Mouse (Mus musculus) WW6 (cell line): ENCODE data around the gene Bmpr1a.

Experiments used
- DNase-seq: peaks from one replicate; pipeline ENCODE4 v3.0.0-alpha.2; 2013; ENCODE audit warnings: low read depth, low spot score

The Bmpr1a gene

GRCm38 (mm10) chr14:34505309-34505708, 2.2 kb upstream of the Bmpr1a start:
- no peak for DNase-seq

DNA sequence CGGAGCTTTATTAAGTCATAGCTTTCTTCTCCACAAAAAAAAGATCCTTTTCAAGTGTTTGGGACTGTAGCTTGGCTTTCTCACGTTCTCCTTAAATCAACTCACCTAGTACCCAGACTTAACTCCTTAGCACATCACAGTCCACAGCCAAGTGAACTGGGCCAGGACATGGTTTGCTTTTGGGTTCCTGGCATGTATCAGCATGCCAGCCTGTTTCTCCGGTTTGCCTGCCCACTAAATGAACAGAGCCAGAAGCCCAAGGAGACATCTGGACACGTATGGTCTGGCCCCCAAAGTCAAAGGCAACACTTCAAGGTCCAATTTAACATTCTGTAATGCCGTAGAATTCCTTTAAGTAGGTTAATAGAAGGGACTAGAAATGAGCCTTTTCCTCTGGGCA, 1.2 kb upstream of the Bmpr1a start:
- DNase-seq = no peak

- no peak for DNase-seq
Measured at GRCm38 (mm10) chr14:34503759-34504158, 618 bp upstream of the Bmpr1a start.

GRCm38 (mm10) chr14:34502475-34503324, 441 bp downstream of the Bmpr1a start:
- no peak for DNase-seq

DNA sequence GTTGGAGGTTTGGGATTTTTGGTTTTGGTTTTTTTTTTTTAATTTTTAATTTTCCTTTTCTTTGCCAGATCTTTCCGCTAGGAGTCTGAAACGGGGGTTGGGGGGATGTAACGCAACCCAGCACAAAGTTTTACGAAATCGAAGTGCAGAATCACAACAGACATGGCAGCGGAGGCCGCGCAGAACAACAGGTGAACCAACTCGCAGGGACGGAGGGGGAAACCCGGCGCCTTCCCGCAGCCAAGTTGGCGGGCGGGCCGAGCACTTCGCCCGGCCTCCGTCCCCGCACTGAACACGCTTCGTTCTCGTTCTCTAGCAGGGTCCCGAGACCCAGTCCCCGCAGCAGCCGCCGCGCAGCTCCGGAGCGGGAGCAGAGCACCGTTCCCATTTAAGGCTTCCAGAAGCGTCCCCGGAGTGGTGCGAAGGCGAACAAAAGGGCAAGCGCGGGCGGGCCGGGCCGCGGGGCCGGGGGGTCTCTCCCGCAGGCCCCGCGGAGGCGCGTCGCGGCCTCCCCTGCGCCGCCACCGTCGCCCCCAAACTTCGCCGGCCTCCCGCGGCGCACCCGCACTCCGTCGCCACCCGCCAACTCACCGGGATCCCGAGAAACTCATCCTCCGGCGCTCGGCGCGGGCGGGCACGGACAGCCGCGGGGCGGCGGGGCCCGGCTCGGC, 1.2 kb downstream of the Bmpr1a start:
- no peak for DNase-seq

GRCm38 (mm10) chr14:34501447-34501803, 1.7 kb downstream of the Bmpr1a start:
- DNase-seq = no peak

DNA sequence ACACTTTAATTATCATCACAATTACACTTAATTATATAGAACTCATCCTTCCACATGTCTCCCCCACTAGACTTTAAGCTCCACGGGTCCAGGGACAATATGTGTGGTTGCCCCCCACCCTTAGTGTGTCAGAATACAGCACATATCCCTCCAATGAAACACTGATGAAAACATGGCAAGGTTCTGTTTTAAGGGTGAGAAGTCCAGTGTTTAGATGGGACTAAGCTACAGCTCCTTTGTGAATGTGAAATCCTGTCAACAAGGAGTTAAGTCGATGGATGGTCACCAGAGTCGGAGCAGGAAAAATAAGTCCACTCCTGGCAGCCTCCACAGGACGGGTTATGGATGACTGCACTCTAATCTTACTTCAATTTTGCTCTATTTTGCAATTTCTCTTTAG, 2.8 kb downstream of the Bmpr1a start:
- DNase-seq = no peak

GRCm38 (mm10) chr14:34499664-34500063, 3.5 kb downstream of the Bmpr1a start:
- no peak for DNase-seq

DNA sequence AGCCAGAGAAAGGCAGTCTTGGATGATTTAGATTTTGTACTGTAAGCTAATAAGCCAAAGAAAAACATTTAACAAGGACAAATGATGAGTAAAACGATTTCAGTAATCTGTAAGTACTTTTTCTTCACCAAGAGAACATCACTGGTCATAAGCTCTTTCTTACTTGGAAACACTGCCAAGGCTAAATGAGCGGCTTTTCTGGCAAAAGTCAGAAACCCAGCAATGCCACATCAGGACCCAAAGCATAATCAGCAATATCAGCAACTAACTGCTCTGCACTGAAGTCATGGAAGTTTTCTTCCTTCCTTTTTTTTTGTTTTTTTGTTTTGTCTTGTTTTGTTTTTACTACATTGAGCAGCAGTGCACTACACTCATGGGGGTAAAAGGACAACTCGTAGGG, 5.8 kb downstream of the Bmpr1a start:
- no peak for DNase-seq

GRCm38 (mm10) chr14:34493682-34494081, 9.5 kb downstream of the Bmpr1a start:
- DNase-seq = no peak

- no peak for DNase-seq
Measured at GRCm38 (mm10) chr14:34492688-34493087, 10.5 kb downstream of the Bmpr1a start.

DNA sequence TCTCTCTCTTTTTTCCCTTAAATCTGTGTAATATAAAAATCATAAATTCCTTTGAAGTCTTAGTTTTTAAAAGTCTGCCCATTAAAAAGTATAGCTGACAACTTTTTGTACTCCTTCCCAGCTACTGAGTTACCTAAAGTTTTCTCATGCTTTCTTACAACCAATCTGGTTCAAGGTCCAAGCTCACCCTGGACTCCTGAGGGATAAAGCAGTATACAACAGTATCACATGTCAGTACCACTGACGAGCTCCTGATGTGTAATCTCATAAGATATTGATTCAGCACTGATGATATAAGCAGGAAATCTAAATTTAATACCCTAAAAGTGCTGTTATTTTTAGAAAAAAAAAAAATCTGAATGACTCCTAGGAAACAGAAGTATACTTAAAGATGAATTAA, 12.2 kb downstream of the Bmpr1a start:
- DNase-seq = no peak

DNA sequence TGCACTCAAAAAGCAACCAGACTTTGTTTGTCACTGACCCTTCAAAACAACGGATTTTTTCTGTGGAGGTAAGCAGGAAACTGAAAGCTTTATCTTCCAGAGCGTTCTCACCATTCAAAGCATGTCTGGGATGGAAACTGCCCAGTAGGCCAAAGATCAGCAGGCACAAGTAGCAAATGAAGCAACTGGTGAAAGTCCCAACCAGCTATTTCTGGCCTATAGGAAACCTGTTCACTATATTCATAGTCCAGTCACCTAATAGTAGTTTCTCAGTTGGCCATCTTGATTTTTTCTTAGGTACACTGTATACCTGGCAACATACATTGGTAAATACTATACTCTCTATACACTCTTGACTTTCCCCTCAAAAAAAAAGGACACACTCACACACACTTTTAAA, 13.2 kb downstream of the Bmpr1a start:
- no peak for DNase-seq

GRCm38 (mm10) chr14:34486169-34486568, 17.0 kb downstream of the Bmpr1a start:
- no peak for DNase-seq

DNA sequence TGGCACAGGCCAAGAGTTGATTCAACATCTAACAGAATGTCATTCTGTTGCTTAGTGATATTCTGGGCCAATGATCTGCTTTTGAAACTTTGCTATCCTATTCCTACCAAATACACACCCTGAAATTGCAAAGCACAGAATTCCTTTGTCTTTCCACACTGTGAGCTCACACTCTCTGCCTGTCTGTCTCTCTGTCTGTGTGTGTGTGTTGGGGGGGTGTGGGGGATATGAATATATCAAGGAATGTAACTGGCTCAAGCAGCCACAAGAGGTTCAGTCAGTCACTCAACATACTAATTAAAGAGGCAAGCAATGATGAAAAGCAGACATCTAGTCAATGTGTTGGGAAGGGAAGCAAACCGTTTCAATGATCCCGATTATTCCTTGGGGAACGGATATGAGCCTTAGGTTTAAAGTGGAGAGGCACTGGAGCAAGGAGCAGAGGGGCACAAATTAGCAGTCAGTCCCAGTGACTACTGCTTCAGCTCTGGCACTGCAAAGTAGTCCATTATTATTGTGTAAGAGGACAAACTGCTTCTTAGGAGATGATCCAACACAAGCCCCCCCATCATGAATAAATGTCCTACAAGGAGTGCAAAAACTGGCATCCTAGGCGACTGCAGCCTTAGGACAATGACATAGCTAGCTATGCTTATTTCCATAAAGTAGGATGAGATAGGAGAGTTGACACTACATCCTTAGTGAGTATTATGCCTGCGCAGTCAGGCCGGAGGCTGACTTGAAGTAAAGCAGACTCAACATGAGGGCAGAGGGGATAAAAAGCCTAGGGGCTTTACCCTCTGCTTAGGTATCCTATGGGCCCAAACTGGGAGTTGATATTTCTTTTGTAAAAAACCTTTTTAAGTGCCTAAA, 19.4 kb downstream of the Bmpr1a start:
- no peak for DNase-seq

GRCm38 (mm10) chr14:34471591-34471990, 31.6 kb downstream of the Bmpr1a start:
- no peak for DNase-seq

DNA sequence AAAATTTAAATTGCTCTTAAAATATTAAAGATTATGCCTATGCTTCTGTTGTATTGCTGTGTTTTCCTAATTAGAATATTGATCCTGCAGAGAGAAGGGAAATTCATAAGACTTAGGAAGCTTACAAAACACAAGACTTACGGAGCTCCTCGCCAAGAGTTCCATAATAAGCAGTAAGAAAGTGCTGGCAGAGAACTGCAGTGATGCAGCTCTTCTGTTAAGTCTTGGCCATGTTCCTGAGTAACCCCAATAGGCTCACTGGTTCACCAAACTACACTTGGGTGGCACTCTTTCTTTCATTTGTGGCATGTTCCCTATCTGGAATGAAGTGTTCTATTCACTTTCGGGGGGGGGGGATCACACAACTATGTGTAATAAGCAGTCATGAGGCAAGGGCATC, 36.9 kb downstream of the Bmpr1a start:
- DNase-seq = no peak

DNA sequence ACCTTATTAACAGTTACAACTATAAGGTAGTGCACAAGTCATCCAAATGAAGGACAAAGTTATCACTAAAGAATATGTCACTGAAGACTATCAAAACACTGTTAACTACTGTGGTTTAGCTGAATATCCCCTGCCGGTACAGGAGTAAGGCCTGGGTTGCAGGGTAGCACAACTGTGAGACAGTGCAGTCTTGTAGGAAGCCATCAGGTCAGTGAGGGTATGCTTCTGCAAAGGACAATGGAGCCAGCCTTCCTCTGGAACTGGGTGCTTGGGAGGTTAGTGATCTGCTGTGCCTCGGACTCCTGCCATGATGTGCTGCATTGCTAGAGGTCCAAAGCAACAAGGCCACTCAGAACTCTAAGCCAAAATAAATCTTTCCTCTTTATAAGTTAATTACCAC, 43.8 kb downstream of the Bmpr1a start:
- no peak for DNase-seq

GRCm38 (mm10) chr14:34458880-34459279, 44.3 kb downstream of the Bmpr1a start:
- DNase-seq = no peak

DNA sequence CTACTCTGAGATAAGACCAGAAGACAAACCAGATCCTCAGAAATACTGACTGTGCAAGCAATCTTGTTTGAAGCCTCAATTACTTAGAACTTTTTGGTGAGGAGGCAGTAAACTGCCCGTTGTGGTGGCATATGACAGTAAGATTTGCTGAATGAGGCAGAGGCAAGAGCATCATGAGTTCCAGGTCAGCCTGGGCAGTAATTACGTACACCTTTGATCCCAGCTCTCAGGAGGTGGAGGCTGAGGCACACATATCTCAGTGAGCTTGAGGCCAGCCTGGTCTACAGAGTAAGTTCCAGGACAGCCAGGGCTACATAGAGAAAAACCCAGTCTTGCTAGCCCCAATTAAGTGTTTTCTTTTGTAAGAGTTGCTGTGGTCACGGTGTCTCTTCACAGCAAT, 48.9 kb downstream of the Bmpr1a start:
- no peak for DNase-seq

GRCm38 (mm10) chr14:34453648-34454047, 49.5 kb downstream of the Bmpr1a start:
- no peak for DNase-seq

- DNase-seq = no peak
Measured at GRCm38 (mm10) chr14:34451872-34452271, 51.3 kb downstream of the Bmpr1a start.
